Mouse (Mus musculus) kidney, adult 18-20 months (tissue): ENCODE measurements at regions not wholly inside any gene's neighbourhood (a gene's known extent, or its start where the extent isn't known, plus 50 kb on each side); places are given as distances from the start of the nearest gene placed in this dataset.
A peak's percentile ranks its signal among the peaks of the same experiment; 100 is the strongest.

ENCODE experiments used
- DNase-seq: peaks from one replicate; pipeline ENCODE4 v3.0.0; 2021

DNA sequence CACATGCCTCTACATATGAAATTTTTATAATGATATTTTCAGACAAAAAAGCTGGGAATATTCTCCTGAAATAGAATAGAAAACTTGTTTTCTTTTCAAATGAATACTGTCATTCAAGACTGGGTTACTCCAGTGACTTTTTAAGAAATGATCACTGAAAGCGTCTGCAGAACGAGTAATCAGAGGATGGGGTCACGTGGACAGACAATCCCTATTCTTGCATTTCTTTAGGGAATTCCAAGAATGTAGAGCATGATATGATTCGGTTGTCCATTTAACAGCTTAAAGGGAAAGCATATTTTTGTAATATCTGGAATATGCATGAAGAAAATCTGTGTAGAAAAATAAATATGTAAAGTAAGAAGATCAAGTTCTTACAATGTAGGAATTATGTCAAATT, 65.6 kb downstream of the 4933402N22Rik start:
- DNase-seq = no peak

DNA sequence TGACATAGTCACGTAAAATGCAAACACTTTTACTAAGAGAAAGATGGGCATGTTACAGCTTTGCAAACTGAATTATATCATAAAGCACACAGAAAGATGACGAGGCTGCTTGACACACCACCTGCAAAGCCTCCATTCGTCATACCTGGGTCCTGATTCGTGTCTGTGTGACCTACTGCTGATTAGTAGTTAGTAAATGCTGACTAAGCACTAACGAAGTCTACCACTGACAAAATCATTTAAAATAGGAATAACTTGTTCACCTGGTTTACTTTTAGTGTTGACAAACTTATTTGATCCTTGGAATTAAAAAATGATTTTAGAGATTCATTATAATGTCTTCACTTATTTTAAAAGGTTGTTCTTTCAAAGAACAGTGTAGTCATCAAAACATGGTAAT, 71.3 kb downstream of the 4933402N22Rik start:
- no peak for DNase-seq

DNA sequence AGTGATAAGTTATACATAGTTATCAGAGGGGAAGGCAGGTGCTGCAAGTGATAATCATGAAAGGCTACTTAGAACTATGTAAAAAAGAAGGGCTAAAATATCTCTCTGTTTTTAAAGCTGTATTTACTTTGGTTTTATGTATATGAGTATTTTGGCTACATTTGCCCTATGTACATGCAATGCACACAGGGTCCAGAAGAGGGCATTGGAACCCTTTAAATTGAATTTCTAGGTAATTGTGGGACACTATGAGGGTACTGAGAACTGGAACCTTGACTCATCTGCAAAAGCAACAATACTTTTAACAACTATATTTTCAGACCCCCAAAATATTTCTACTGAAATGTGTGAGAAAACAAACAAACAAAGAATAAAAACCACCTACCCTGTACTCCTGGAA, 82.9 kb downstream of the 4933402N22Rik start:
- DNase-seq = no peak

DNA sequence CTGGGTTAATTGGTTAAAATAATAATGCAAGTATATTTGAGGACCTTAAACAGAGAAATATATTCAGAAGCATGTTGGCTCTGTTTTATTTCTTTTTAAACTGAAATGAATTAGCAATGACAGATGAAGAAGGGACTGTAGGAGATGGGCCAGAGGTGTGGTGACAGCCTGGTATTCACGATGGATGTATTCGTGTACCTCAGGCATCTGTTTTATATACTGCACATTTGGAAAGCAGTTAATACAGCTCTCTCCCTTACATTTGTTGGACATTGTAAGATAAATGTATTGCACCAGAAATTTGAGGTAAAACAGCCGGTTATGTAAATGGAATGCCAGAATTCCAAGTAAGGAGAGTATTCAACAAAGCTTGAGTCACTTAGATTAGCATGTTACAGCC, 88.6 kb downstream of the 4933402N22Rik start:
- DNase-seq = no peak

DNA sequence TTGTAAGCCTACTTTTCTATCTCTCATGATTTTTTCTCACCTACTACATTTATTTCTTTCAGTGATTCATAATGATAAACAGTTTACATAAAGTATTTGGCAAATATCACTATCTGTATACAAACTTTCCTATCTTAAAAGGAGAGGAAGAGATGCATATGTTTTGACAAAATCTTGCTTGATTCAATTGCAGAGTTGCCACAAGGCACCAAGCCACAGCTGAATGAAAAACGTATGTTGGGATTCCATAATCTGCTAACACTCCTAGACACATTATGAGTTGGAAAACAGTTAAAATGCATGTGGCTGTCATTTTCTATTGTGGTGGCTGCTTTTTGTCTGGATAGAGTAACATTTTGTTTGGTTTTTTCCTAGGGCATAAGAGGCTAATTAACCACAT, 98.5 kb downstream of the 4933402N22Rik start:
- DNase-seq = no peak

DNA sequence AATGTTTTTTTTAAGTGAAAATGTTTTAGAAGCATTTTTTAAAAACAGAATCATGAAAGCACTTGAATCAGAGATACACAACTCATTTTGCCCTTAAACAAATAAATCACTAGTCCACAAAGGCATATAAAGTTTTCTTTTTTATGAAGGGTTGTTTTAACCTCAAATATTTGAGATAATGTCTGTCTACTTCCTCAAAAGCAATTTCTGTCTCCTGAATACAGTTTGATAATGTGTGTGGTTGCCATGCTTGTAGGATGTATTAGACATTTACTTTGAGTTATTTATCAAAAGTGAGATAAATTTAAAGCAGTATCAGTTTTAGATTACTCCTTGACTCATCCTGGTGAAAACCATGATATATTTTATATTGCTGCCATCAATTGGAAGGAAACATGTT, 102.6 kb downstream of the 4933402N22Rik start:
- DNase-seq = no peak

DNA sequence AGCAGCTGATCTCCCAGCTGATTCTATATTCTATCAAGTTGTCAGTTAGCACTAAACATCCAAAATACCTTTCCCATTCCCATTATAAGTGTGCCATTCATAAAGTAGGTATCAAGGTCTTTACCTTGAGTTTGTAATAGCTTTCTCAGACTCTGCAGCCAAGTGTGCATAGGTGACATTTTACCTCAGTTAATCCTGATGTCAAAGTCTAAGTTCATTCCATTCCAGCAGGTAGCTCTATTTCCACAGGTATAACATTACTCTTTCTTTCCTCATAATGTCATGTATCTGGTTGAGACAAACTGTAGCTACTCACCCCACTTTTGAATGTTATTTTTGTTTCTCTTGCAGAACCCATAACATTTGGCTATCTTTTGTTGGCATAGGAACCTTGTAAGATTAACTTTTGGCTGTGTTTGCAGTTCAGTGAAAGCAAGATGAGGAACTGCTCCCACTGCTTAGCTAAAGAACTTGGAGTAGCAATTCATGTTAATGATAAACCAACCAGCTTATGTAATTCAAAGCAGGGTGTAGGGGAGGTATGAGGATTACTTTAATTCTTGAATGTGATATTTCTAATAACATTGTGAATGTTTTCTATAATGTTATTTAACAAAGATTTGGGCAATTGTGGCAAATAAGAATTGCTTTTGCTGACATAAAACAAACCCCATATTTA, 107.0 kb downstream of the 4933402N22Rik start:
- no peak for DNase-seq

DNA sequence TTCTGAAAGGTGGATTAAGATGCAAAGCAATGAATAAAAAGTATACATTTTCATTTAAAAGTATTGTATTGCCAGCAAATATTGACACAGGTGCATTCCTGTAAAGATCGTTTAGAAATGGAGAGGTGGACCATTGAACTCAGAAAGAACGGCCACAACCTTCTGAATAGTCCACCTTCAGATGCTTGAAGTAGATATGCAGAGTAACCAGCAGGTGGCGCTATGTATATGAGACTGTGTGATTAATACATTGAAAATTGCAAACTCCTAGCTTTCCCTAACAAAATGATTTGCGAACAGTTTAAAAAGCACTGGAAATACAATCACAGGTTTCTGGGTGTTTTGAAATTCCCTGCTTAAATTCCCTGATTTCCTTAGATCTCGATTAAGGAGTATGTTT, 112.2 kb downstream of the 4933402N22Rik start:
- DNase-seq = peak; percentile 4

DNA sequence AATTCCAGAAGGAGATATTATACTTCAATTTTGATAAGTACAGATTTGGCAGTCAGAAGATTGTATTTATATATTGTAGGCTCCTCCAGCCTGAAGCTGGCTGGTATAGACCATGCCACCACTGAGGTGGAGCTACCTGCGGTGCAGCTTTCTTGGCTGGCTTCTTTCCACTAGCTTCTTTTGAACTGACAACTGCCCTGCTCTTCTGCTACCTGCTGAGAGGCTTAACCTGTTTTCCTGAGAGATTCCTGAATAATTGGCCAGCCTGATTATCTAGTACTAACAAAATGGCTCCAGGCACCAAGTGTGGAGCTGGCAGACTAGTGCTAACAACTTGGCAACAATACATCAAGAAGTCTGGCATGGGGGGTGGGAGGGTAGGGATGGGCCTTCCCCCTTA, 132.0 kb downstream of the 4933402N22Rik start:
- no peak for DNase-seq

DNA sequence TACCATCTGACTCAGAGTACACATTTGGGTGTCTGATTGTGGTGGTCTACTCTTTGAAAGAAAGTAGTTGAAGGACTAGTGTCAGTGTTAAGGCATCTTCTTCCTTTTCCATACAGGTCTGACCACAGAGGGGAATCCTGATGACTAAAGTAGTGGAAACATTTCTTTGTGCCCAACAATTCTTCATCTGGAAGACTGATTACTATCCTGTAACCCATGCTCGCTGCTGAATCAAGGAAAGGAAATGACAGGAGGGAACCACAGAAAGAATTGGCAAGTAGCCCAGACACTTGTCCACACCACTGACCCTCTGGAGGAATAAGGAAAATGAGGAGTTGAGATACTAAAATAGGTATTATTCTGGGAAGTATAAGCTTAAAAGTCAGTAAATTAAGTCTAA, 162.3 kb downstream of the 4933402N22Rik start:
- DNase-seq = no peak

DNA sequence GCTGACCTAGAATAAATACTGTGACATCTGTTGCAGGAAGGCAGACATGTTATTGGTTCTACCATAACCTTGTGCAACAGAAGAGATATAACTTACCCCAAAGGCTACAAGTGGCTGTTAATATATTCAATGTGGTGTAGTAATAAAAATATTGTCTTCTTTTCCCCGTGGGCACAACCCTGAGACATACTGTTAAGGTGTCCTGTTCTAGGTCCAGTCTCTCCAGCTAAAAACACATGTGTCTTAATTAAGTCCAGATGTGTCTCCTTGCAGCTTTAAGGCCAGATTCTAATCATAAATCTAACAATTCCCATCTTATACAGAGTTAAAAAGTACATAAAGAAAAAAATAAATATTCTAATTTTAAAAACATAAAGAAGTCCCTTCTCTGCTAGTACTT, 175.8 kb downstream of the 4933402N22Rik start:
- no peak for DNase-seq

DNA sequence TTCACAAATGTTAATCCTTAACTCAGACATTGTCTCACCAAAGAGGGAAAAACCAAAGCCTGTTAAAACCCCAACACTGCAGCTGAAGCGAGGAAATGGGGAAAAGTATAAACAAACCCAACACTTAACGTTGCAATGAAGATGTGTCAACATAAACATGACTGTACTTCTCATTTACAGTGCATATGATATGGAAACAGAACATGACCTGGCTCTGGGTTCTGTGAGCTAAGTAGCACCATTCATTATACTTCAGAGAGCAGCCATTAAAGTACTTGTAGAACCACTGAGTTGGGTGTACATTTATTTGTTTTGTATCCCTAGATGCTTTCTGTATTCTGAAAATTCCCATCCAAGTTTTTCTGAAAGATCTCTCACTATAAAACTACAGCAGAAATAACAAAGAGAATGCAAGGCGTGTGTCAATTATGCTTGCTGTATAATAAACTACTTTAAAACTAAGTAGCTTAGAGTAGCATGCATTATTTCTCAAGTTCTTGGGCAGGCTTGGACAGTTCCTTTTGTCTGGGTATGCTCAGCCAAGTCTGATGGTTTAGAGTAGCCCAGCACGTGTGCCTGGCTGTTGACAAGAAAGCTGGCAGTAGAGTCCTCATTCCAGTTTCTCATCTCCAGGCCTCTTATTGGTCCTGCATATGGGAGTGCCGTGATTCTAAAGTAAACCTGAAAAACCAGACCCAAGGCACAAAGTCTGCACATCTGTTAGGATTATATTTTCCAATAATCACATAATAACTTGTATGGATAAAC, 198.9 kb downstream of the 4933402N22Rik start:
- no peak for DNase-seq

DNA sequence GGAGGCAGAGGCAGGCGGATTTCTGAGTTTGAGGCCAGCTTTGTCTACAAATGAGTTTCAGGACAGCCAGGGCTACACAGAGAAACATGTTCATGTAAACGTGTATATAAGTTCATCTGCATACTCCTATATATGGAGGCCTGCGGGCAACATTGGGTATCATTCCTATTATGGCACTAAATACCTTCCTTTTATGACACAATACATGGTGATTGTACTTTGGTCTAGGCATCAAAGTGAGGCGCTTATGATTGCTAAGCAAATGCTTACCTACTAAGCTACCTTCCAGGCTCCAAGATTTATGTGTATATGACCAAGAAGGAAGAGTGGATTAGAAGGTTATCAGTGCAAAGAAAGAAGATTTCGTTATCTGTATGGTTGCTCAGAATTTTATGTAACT, 207.1 kb downstream of the 4933402N22Rik start:
- DNase-seq = no peak

DNA sequence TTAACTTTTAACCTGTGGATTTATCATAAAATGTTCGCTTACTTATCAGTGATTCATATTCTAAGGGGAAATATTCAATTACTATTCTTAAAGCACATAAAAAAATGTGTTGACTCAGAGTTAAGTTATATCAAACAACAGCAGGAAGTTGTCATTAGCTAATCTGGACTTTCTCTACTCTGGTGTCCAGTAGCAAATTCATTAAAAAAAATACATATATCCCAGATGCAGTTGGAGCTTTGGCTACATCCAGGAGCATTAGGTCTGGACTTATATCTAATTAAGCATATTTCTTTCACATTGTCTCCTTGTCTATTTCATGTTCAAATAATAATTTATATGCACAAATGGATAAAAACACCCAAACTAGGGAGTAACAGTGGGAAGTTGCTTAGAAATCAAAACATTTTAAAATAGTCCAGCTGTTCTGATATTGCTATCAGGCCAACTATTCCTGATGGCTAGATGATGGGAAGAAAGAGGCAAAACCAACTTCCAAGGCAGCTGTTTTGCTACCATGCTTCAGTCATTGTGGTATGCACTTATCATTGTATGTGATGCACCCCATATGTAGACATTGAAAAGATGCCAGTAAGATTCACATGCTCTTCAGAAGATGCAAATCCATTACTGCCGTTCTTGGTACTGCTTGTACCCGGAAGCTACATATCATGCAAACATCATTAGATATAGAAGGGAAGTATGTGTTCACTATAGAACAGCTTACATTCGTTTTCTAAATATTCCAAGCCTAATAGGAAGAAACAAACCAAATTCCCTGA, 209.8 kb downstream of the 4933402N22Rik start:
- no peak for DNase-seq

DNA sequence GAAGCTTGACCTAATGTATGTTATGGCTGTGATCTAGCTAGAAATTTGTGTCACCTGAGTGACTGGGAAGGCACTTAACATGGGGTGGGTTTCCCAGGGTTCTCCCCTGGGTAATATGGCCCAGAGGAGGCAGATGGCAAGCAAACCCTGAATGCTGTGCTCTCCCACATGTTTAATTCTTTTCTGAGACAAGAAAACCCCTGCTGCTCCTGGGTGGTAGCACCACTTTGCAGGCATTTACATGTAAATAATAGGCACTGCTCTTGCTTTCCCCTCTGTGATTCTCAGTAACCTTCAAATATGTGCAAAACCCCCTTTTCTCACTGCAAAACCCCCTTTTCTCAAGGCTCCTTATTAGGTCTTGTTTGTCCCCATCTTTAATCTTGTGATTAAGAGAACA, 221.1 kb downstream of the 4933402N22Rik start:
- DNase-seq = no peak

DNA sequence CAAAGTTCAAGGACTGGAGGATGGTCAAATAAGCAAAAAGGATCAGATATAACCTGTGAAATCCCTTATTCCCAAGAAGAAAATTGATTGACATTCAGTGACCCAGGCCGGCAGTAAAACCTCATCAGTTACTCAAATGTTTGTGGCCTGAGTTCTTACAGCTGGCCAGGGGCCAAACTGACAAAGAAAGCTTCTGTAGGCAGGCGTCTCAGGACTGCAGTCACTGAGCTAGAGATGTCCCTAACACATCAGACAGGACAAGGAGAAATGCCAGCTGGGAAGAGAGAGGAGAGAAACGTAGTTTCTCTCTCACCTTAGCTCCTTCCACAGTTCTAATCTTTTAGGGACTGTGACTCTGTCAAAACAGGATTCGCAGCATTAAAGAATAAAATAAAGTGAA, 229.9 kb upstream of the Sema3d start:
- DNase-seq = no peak

DNA sequence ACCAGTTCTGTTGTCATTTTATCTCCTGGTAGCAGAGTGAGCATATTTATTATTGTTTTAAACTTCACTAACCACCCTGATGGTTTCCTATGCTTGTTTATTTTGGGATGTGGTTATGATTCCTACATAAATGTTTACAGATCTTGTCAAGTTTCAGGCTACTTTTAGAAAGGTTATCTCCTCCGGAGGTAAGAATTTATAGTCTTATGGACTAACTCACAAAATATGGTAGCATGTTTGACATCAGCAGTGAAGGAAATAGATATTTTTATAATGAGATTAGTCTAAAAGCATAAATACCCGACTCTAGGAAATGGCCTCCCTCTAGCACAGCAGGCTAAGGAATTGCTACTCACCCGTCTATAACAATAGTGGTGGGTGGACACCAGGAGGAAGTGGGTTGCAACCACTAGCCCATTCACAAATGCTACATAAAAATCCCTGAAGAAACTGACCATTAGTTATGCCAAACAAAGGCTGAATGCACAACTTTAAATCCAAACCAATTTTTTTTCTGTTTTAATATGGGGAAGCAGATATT, 228.6 kb upstream of the Sema3d start:
- no peak for DNase-seq

DNA sequence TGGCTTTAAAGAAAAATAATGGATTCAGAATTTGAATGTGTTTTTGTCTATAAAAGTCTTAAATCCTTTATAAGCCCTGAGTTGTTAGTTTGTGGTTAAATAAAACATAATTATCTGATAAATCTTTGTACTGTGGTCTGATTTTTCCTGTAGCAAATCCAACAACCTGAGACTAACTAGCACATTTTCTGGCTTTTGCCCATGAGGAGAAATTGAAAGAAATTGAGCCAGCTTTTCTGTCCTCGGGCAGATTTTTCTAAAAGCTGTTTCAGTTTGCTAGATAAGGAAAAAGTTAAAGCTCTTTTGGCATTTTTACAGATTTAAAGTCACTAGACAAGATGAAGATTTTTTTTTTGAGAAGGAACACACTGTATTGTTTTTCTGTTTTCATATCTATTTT, 191.5 kb upstream of the Sema3d start:
- DNase-seq = no peak

DNA sequence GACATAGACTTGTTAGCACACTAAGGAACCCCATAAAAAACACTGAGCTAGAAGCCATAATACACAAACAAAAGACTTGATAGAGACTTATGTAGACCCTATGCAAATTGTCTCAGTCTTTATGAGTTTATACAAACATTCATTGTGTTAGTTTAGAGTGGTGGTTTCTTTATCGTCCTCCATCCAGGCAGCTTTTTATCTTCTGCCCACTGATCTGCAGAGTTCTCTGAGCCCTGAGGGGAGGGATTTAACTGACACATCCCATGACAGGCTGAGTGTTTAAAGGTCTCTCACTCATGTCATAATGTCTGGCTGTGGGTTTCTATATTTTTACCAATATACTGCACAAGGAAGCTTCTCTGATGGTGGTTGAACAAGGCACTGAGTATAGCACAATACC, 175.7 kb upstream of the Sema3d start:
- no peak for DNase-seq

DNA sequence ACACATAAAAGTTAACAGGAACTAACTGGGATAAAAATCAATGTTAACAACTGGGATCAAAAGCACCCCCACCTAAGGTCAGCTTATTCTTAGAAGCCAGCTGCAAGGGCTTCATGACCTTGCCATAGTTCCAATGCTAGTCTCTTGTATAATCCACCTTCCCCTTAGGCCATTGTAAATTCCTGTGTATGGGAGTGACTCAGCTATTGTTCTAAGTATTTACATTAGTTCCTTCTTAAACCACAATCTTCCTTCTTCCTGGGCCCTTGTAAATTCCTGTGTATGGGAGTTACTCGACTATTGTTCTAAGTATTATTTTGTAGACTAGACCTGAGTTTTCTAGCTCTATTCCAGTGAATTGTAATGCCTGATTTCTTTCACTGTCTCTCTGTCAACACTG, 173.6 kb upstream of the Sema3d start:
- no peak for DNase-seq

DNA sequence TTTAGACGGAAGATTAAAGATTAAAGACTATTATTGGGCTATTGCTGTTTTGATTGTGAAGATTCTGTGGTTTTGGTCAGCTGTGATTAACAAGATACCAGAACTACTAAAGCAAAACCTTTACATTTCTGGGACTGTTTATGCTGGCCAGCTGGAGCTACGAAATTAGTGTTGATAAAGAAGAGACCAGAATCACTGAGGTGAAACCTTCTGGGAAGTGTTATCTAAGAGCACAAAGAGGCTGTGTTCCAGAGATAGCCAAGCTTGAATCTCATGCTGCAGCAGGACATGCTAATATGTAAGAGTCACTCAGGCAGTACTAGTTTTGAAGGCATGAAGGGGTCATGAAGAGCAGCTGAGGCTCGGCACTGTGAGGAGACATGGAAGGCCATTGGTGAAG, 169.7 kb upstream of the Sema3d start:
- DNase-seq = no peak

DNA sequence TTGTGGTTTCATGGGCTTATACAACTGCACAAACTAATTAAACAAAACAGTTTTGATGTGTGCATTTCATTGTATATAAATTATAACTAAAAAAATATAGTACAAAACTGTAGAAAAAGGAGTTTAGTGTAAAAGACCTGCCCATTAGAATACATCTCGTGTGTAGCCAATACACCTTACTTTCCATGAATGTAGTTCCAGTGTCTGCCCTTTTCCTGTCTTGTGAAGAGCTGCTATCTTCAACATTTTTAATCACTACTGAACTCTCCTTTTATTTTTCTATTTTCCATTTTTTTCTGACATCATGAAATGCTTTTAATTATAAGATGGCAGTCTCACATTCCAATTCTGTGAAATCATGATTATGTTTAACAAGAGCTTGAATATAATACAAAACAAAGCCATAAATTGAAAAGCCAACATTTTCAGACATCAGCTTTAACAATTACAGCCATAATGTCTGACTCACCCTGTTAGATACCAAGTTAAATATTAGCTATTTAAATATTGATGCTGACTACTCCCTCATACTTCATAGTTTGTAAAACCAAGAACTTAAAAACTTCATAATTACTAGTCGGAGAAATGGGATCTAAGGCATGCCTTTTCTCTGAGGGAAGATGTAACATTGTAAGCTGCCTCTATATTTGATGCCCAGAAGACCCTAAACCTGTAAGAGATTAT, 163.6 kb upstream of the Sema3d start:
- no peak for DNase-seq

DNA sequence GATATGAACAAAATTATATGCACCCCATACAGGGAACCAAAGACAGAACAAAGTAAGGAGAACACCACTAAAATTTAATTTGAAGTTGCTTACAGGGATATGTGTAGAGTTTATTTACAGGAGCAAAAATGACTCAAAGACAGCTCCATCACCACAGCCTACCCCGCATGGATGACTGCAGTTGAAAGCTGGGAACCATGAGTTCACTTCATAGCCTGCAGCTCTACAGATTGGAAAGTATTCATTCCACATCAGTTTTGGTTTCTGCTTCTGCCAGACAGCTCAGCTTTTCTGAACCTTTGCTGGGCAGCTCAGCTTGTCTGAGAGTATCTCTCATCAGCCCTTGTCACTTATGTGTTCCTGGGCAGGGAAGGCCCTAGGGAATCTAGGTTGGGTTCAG, 160.6 kb upstream of the Sema3d start:
- DNase-seq = no peak
